Mouse (Mus musculus): ENCODE data around the gene Cgas. TPM values are rescaled to one million over a fixed set of nuclear protein-coding genes. Genes with fewer than 3 reads are reported as not detected.
"Not testable (repeated sequence)": the region's sequence is repeated elsewhere in the genome, so short reads cannot be mapped to it uniquely, and the experiment has no call there.

The Cgas gene
- 0.90 and 1.7 TPM in 2 replicates for total RNA-seq (2012; rRNA removed)

- Histone ChIP-seq H3K9me3 (ENCODE audit: control insufficient read depth, insufficient read depth, low read depth, low read length) (no peaks in the 10 kb centered on the region), H3K9ac (ENCODE audit: insufficient read depth, low read depth, low read length, poor library complexity, severe bottlenecking) (peak within 1 kb of the TSS; percentile 71), H3K36me3 (ENCODE audit: control insufficient read depth, insufficient read depth, low read length, poor library complexity, severe bottlenecking) (no peaks in the 10 kb centered on the region), H3K4me3 (ENCODE audit: insufficient read depth in 1 of 2, low read depth in 1 of 2, low read length in 2 of 2, poor library complexity in 1 of 2, severe bottlenecking in 1 of 2) (peak within 1 kb of the TSS; percentile 40 to 76), H3K4me1 (ENCODE audit: control insufficient read depth in 2 of 2, insufficient read depth in 2 of 2, low read length in 2 of 2, poor library complexity in 1 of 2) (peaks cover 0 to 3% of the 10 kb centered on the region in 2 experiments; a peak in 2 of 4 replicates), H3K27ac (ENCODE audit: insufficient read depth, low read depth, low read length, poor library complexity, severe bottlenecking) (no peak within 1 kb of the TSS)
- TF ChIP-seq ZC3H11A (IDR thresholded peaks at IDR 0.05; ENCODE audit: borderline replicate concordance, low read depth, low read length) (no peak), ZNF384 (IDR thresholded peaks at IDR 0.05; ENCODE audit: low read depth, low read length) (no peak), MAFK (IDR thresholded peaks at IDR 0.05; ENCODE audit: insufficient read depth, low read depth, low read length) (no peak), CHD2 (IDR thresholded peaks at IDR 0.05; ENCODE audit: low read depth, low read length) (no peak), HCFC1 (IDR thresholded peaks at IDR 0.05; ENCODE audit: borderline replicate concordance, insufficient read depth, low read length) (no peak)
- no peak for DNase-seq (ENCODE audit: low read depth, low spot score)
- in situ Hi-C loops (cut with MboI; ENCODE audit: low sequenced_read_pairs in 2 of 2, unreplicated experiment in 2 of 2) = no loop called here
Observed at GRCm38 (mm10) chr9:78442579-78443392, at the start of gene Cgas. Gene Cgas, minus strand, starts transcription at chr9:78443237.

DNA sequence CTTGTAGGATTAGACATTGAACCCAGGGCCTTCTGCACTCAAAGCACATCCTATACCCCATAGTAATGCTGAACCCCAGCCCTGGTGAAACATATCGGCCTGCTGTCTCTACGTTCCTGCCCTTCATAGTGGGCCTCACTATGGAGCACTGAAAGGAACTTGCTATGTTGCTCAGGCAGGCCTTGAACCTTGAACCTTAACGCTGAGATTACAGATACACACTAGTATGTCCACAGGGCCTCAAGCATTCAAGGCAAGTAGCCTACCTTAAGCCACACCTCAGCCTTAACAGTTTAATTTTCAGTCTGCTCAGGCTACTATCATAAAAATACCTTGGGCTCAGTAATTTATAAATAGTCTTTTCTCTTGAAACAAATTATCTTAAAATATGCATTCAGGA lies 49.2 kb upstream of the Cgas start:
- Histone ChIP-seq H3K4me1 (ENCODE audit: control insufficient read depth in 2 of 2, insufficient read depth in 2 of 2, low read length in 2 of 2, poor library complexity in 1 of 2) (peaks cover 6% of the 10 kb centered on the region in 2 experiments; a peak in 3 of 4 replicates), H3K4me3 (ENCODE audit: insufficient read depth in 1 of 2, low read depth in 1 of 2, low read length in 2 of 2, poor library complexity in 1 of 2, severe bottlenecking in 1 of 2) (no peak overlapping the region), H3K36me3 (ENCODE audit: control insufficient read depth, insufficient read depth, low read length, poor library complexity, severe bottlenecking) (no peaks in the 10 kb centered on the region), H3K27ac (ENCODE audit: insufficient read depth, low read depth, low read length, poor library complexity, severe bottlenecking) (no peak overlapping the region), H3K9me3 (ENCODE audit: control insufficient read depth, insufficient read depth, low read depth, low read length) (no peaks in the 10 kb centered on the region), H3K9ac (ENCODE audit: insufficient read depth, low read depth, low read length, poor library complexity, severe bottlenecking) (no peak overlapping the region)
- TF ChIP-seq MAFK (IDR thresholded peaks at IDR 0.05; ENCODE audit: insufficient read depth, low read depth, low read length) = no peak
- TF ChIP-seq CHD2 (IDR thresholded peaks at IDR 0.05; ENCODE audit: low read depth, low read length) = no peak
- no peak for TF ChIP-seq HCFC1 (IDR thresholded peaks at IDR 0.05; ENCODE audit: borderline replicate concordance, insufficient read depth, low read length)
- TF ChIP-seq ZC3H11A (IDR thresholded peaks at IDR 0.05; ENCODE audit: borderline replicate concordance, low read depth, low read length) = no peak
- no peak for TF ChIP-seq ZNF384 (IDR thresholded peaks at IDR 0.05; ENCODE audit: low read depth, low read length)
- no peak for DNase-seq (ENCODE audit: low read depth, low spot score)
- in situ Hi-C loops (cut with MboI; ENCODE audit: low sequenced_read_pairs in 2 of 2, unreplicated experiment in 2 of 2) = no loop called here

DNA sequence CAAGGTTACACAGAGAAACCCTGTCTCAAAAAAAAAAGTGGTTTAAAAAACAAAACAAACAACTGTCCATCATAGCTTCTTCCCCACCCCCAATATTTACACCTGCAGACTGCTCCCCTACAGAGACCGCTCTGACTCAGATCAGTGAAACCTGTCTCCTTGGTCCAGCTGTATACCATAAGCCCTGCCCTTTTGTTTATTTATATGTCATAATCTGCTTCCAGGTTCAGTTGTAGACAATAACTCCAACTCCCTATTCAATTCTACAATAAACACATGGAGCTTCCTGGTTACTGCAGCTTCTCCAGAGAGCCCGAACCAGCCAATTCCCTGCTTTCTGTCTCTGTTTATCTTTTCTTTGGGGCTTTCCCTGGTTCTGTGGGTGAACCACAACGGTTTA lies 48.1 kb upstream of the Cgas start:
- TF ChIP-seq CHD2 (IDR thresholded peaks at IDR 0.05; ENCODE audit: low read depth, low read length) (no peak), ZNF384 (IDR thresholded peaks at IDR 0.05; ENCODE audit: low read depth, low read length) (no peak), HCFC1 (IDR thresholded peaks at IDR 0.05; ENCODE audit: borderline replicate concordance, insufficient read depth, low read length) (no peak), MAFK (IDR thresholded peaks at IDR 0.05; ENCODE audit: insufficient read depth, low read depth, low read length) (no peak), ZC3H11A (IDR thresholded peaks at IDR 0.05; ENCODE audit: borderline replicate concordance, low read depth, low read length) (no peak)

DNA sequence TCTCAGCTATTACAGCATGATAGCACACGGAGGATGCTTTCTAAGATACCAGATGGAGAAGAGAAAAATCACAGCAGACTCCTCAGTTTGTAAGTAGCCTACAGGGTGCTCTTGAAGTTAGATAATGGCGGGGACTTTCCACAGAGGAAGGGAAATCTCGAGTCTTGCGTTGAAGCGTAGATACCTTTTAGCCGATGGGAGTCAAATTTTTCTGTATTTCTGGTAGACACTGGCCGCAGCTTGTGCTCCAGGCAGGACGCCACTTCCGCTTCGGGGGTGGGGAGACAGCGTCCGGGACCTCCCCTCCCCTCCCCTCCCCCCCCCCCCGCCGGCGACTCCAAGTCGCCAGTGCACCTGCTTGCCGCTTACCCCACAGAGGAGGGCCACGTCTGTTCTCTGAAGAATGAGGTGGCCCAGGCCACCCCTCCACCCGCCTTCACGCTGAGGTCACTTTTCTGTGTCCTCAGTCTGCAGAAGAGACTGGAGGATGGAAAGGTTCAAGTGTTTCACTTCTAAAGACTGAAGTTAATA lies 45.9 kb upstream of the Cgas start, which contains the start of gene Eef1a1:
TSS of gene Eef1a1 (minus strand) at position 262 of the 531 bp plus-strand sequence.
- H3K4me1 ChIP-seq (ENCODE audit: control insufficient read depth in 2 of 2, insufficient read depth in 2 of 2, low read length in 2 of 2, poor library complexity in 1 of 2) = peaks cover 6% of the 10 kb centered on the region in 2 experiments; a peak in 3 of 4 replicates
- TF ChIP-seq MAFK (IDR thresholded peaks at IDR 0.05; ENCODE audit: insufficient read depth, low read depth, low read length) (no peak), CHD2 (IDR thresholded peaks at IDR 0.05; ENCODE audit: low read depth, low read length) (no peak), ZNF384 (IDR thresholded peaks at IDR 0.05; ENCODE audit: low read depth, low read length) (no peak)
- H3K27ac ChIP-seq (ENCODE audit: insufficient read depth, low read depth, low read length, poor library complexity, severe bottlenecking) = peak within 1 kb of the TSS; percentile 75; the same call in 1 of the 2 replicates
- in situ Hi-C loops (cut with MboI; ENCODE audit: low sequenced_read_pairs in 2 of 2, unreplicated experiment in 2 of 2) = no loop called here
- no peaks in the 10 kb centered on the region for H3K36me3 ChIP-seq (ENCODE audit: control insufficient read depth, insufficient read depth, low read length, poor library complexity, severe bottlenecking)
- DNase-seq (ENCODE audit: low read depth, low spot score) = no peak
- peak within 1 kb of the TSS; percentile 68 to 89 for H3K4me3 ChIP-seq (ENCODE audit: insufficient read depth in 1 of 2, low read depth in 1 of 2, low read length in 2 of 2, poor library complexity in 1 of 2, severe bottlenecking in 1 of 2)
- no peaks in the 10 kb centered on the region for H3K9me3 ChIP-seq (ENCODE audit: control insufficient read depth, insufficient read depth, low read depth, low read length)
- H3K9ac ChIP-seq (ENCODE audit: insufficient read depth, low read depth, low read length, poor library complexity, severe bottlenecking) = peak within 1 kb of the TSS; percentile 74; the same call in 1 of the 2 replicates

More for the DNA sequence above, 48.1 kb upstream of the Cgas start:
- Histone ChIP-seq H3K27ac (ENCODE audit: insufficient read depth, low read depth, low read length, poor library complexity, severe bottlenecking) (no peak overlapping the region), H3K4me1 (ENCODE audit: control insufficient read depth in 2 of 2, insufficient read depth in 2 of 2, low read length in 2 of 2, poor library complexity in 1 of 2) (peaks cover 6% of the 10 kb centered on the region in 2 experiments; a peak in 3 of 4 replicates), H3K4me3 (ENCODE audit: insufficient read depth in 1 of 2, low read depth in 1 of 2, low read length in 2 of 2, poor library complexity in 1 of 2, severe bottlenecking in 1 of 2) (no peak overlapping the region), H3K36me3 (ENCODE audit: control insufficient read depth, insufficient read depth, low read length, poor library complexity, severe bottlenecking) (no peaks in the 10 kb centered on the region), H3K9ac (ENCODE audit: insufficient read depth, low read depth, low read length, poor library complexity, severe bottlenecking) (no peak overlapping the region), H3K9me3 (ENCODE audit: control insufficient read depth, insufficient read depth, low read depth, low read length) (no peaks in the 10 kb centered on the region)
- in situ Hi-C loops (cut with MboI; ENCODE audit: low sequenced_read_pairs in 2 of 2, unreplicated experiment in 2 of 2) = no loop called here
- DNase-seq (ENCODE audit: low read depth, low spot score) = no peak

- peak overlapping the region in 1 of 2 experiments; percentile 48; a peak in 2 of 4 replicates for H3K4me3 ChIP-seq (ENCODE audit: insufficient read depth in 1 of 2, low read depth in 1 of 2, low read length in 2 of 2, poor library complexity in 1 of 2, severe bottlenecking in 1 of 2)
- H3K4me1 ChIP-seq (ENCODE audit: control insufficient read depth in 2 of 2, insufficient read depth in 2 of 2, low read length in 2 of 2, poor library complexity in 1 of 2); H3K27ac ChIP-seq (ENCODE audit: insufficient read depth, low read depth, low read length, poor library complexity, severe bottlenecking); in situ Hi-C loops (cut with MboI; ENCODE audit: low sequenced_read_pairs in 2 of 2, unreplicated experiment in 2 of 2); H3K36me3 ChIP-seq (ENCODE audit: control insufficient read depth, insufficient read depth, low read length, poor library complexity, severe bottlenecking); H3K9me3 ChIP-seq (ENCODE audit: control insufficient read depth, insufficient read depth, low read depth, low read length); H3K9ac ChIP-seq (ENCODE audit: insufficient read depth, low read depth, low read length, poor library complexity, severe bottlenecking); DNase-seq (ENCODE audit: low read depth, low spot score): not testable (repeated sequence)
Observed at GRCm38 (mm10) chr9:78488021-78488420, 45.0 kb upstream of the Cgas start.

Measured in ES-E14 (cell line).